Mouse (Mus musculus): ENCODE measurements around the gene 1700029P11Rik. TPM values are rescaled to one million over a fixed set of nuclear protein-coding genes. Genes with fewer than 3 reads are reported as not detected.
A peak's percentile ranks its signal among the peaks of the same experiment; 100 is the strongest.

1700029P11Rik gene
- polyA plus RNA-seq, 1 experiment from 2014 or later, result not detected

GRCm38 (mm10) chr15:81985267-81986161, 5.2 kb downstream of the 1700029P11Rik start:
- no peak for ATAC-seq (ENCODE audit: low read depth)
- no peaks in the 10 kb centered on the region for H3K36me3 ChIP-seq (ENCODE audit: control insufficient read depth, insufficient read depth)
- 60% methylated on average over 2 of the region's 2 CpGs for WGBS (ENCODE audit: insufficient replicate concordance)
- H3K4me2 ChIP-seq (ENCODE audit: low read depth, low read length), result no peak overlapping the region
- no peaks in the 10 kb centered on the region for H3K9me3 ChIP-seq (replicated peaks; ENCODE audit: control insufficient read depth, low read length)
- H3K9ac ChIP-seq (ENCODE audit: low read depth, low read length), result no peak overlapping the region
- H3K27ac ChIP-seq (ENCODE audit: low read length), result no peak overlapping the region
- no peaks in the 10 kb centered on the region for H3K27me3 ChIP-seq (ENCODE audit: control insufficient read depth, insufficient read depth, low read depth, low read length)
- peaks cover 14% of the 10 kb centered on the region for H3K4me1 ChIP-seq (ENCODE audit: control insufficient read depth, low read depth, low read length)
- H3K4me3 ChIP-seq (ENCODE audit: low read depth, low read length), result no peak overlapping the region

GRCm38 (mm10) chr15:81987646-81988045, 7.3 kb downstream of the 1700029P11Rik start, which contains the start of gene Xrcc6:
Xrcc6 (plus strand) TSS chr15:81987835.
- WGBS (ENCODE audit: insufficient replicate concordance), result 56% methylated on average over 3 of the region's 3 CpGs
- no peak within 1 kb of the TSS for H3K4me2 ChIP-seq (ENCODE audit: low read depth, low read length)
- H3K9ac ChIP-seq (ENCODE audit: low read depth, low read length), result no peak within 1 kb of the TSS
- no peaks in the 10 kb centered on the region for H3K27me3 ChIP-seq (ENCODE audit: control insufficient read depth, insufficient read depth, low read depth, low read length)
- no peaks in the 10 kb centered on the region for H3K36me3 ChIP-seq (ENCODE audit: control insufficient read depth, insufficient read depth)
- peaks cover 25% of the 10 kb centered on the region for H3K4me1 ChIP-seq (ENCODE audit: control insufficient read depth, low read depth, low read length)
- ATAC-seq (ENCODE audit: low read depth), result no peak
- H3K4me3 ChIP-seq (ENCODE audit: low read depth, low read length), result no peak within 1 kb of the TSS
- H3K9me3 ChIP-seq (replicated peaks; ENCODE audit: control insufficient read depth, low read length), result no peaks in the 10 kb centered on the region
- H3K27ac ChIP-seq (ENCODE audit: low read length), result no peak within 1 kb of the TSS

- H3K4me3 ChIP-seq (ENCODE audit: low read depth, low read length), result peak overlapping the region; percentile 44
- 54% methylated on average over 11 of the region's 11 CpGs for WGBS (ENCODE audit: insufficient replicate concordance)
- H3K4me2 ChIP-seq (ENCODE audit: low read depth, low read length), result peak overlapping the region; percentile 55
- H3K27ac ChIP-seq (ENCODE audit: low read length), result peak overlapping the region; percentile 79
- no peaks in the 10 kb centered on the region for H3K27me3 ChIP-seq (ENCODE audit: control insufficient read depth, insufficient read depth, low read depth, low read length)
- peaks cover 28% of the 10 kb centered on the region for H3K4me1 ChIP-seq (ENCODE audit: control insufficient read depth, low read depth, low read length)
- H3K9me3 ChIP-seq (replicated peaks; ENCODE audit: control insufficient read depth, low read length), result no peaks in the 10 kb centered on the region
- peak; percentile 42 for ATAC-seq (ENCODE audit: low read depth)
- no peaks in the 10 kb centered on the region for H3K36me3 ChIP-seq (ENCODE audit: control insufficient read depth, insufficient read depth)
- H3K9ac ChIP-seq (ENCODE audit: low read depth, low read length), result peak overlapping the region; percentile 46
These were observed 9.2 kb downstream of the 1700029P11Rik start for GRCm38 (mm10) chr15:81989371-81990062.

GRCm38 (mm10) chr15:81990549-81990948, 10.2 kb downstream of the 1700029P11Rik start:
- no peaks in the 10 kb centered on the region for H3K27me3 ChIP-seq (ENCODE audit: control insufficient read depth, insufficient read depth, low read depth, low read length)
- H3K36me3 ChIP-seq (ENCODE audit: control insufficient read depth, insufficient read depth), result no peaks in the 10 kb centered on the region
- ATAC-seq (ENCODE audit: low read depth), result peak; percentile 98
- no peaks in the 10 kb centered on the region for H3K9me3 ChIP-seq (replicated peaks; ENCODE audit: control insufficient read depth, low read length)
- WGBS (ENCODE audit: insufficient replicate concordance), result 16% methylated on average over 7 of the region's 7 CpGs
- H3K4me1 ChIP-seq (ENCODE audit: control insufficient read depth, low read depth, low read length), result peaks cover 28% of the 10 kb centered on the region
- H3K4me3 ChIP-seq (ENCODE audit: low read depth, low read length), result peak overlapping the region; percentile 44
- peak overlapping the region; percentile 46 for H3K9ac ChIP-seq (ENCODE audit: low read depth, low read length)
- peak overlapping the region; percentile 79 for H3K27ac ChIP-seq (ENCODE audit: low read length)
- peak overlapping the region; percentile 55 for H3K4me2 ChIP-seq (ENCODE audit: low read depth, low read length)

GRCm38 (mm10) chr15:81993992-81994391, 13.7 kb downstream of the 1700029P11Rik start:
- Histone ChIP-seq H3K9ac (ENCODE audit: low read depth, low read length) (no peak overlapping the region), H3K27ac (ENCODE audit: low read length) (no peak overlapping the region), H3K4me1 (ENCODE audit: control insufficient read depth, low read depth, low read length) (peaks cover 28% of the 10 kb centered on the region), H3K4me3 (ENCODE audit: low read depth, low read length) (no peak overlapping the region), H3K27me3 (ENCODE audit: control insufficient read depth, insufficient read depth, low read depth, low read length) (no peaks in the 10 kb centered on the region), H3K4me2 (ENCODE audit: low read depth, low read length) (no peak overlapping the region), H3K36me3 (ENCODE audit: control insufficient read depth, insufficient read depth) (peaks cover 4% of the 10 kb centered on the region; the same call in 1 of the 2 replicates), H3K9me3 (replicated peaks; ENCODE audit: control insufficient read depth, low read length) (no peaks in the 10 kb centered on the region)
- no peak for ATAC-seq (ENCODE audit: low read depth)
- WGBS (ENCODE audit: insufficient replicate concordance), result 76% methylated on average over 6 of the region's 6 CpGs

- H3K27me3 ChIP-seq (ENCODE audit: control insufficient read depth, insufficient read depth, low read depth, low read length), result no peaks in the 10 kb centered on the region
- WGBS (ENCODE audit: insufficient replicate concordance), result 30% methylated on average over 8 of the region's 8 CpGs
- no peaks in the 10 kb centered on the region for H3K36me3 ChIP-seq (ENCODE audit: control insufficient read depth, insufficient read depth)
These were observed 23.9 kb downstream of the 1700029P11Rik start for GRCm38 (mm10) chr15:82004257-82004656.

GRCm38 (mm10) chr15:82011947-82012346, 31.6 kb downstream of the 1700029P11Rik start:
- H3K36me3 ChIP-seq (ENCODE audit: control insufficient read depth, insufficient read depth), result no peaks in the 10 kb centered on the region
- H3K4me3 ChIP-seq (ENCODE audit: low read depth, low read length), result no peak overlapping the region
- no peaks in the 10 kb centered on the region for H3K27me3 ChIP-seq (ENCODE audit: control insufficient read depth, insufficient read depth, low read depth, low read length)
- H3K27ac ChIP-seq (ENCODE audit: low read length), result no peak overlapping the region
- no peak for ATAC-seq (ENCODE audit: low read depth)
- H3K4me1 ChIP-seq (ENCODE audit: control insufficient read depth, low read depth, low read length), result peaks cover 16% of the 10 kb centered on the region
- H3K9ac ChIP-seq (ENCODE audit: low read depth, low read length), result no peak overlapping the region
- H3K9me3 ChIP-seq (replicated peaks; ENCODE audit: control insufficient read depth, low read length), result no peaks in the 10 kb centered on the region
- no peak overlapping the region for H3K4me2 ChIP-seq (ENCODE audit: low read depth, low read length)
- WGBS (ENCODE audit: insufficient replicate concordance), result 67% methylated on average over 6 of the region's 6 CpGs

More at GRCm38 (mm10) chr15:82004257-82004656, 23.9 kb downstream of the 1700029P11Rik start:
- Histone ChIP-seq H3K4me1 (ENCODE audit: control insufficient read depth, low read depth, low read length) (peaks cover 11% of the 10 kb centered on the region), H3K9ac (ENCODE audit: low read depth, low read length) (no peak overlapping the region), H3K9me3 (replicated peaks; ENCODE audit: control insufficient read depth, low read length) (no peaks in the 10 kb centered on the region), H3K4me2 (ENCODE audit: low read depth, low read length) (no peak overlapping the region), H3K27ac (ENCODE audit: low read length) (no peak overlapping the region), H3K4me3 (ENCODE audit: low read depth, low read length) (no peak overlapping the region)
- ATAC-seq (ENCODE audit: low read depth), result peak; percentile 65

- peaks cover 23% of the 10 kb centered on the region for H3K4me1 ChIP-seq (ENCODE audit: control insufficient read depth, low read depth, low read length)
- H3K4me3 ChIP-seq (ENCODE audit: low read depth, low read length), result peak overlapping the region; percentile 78
- no peaks in the 10 kb centered on the region for H3K9me3 ChIP-seq (replicated peaks; ENCODE audit: control insufficient read depth, low read length)
- no peaks in the 10 kb centered on the region for H3K27me3 ChIP-seq (ENCODE audit: control insufficient read depth, insufficient read depth, low read depth, low read length)
- ATAC-seq (ENCODE audit: low read depth), result no peak
- H3K4me2 ChIP-seq (ENCODE audit: low read depth, low read length), result peak overlapping the region; percentile 97
- H3K9ac ChIP-seq (ENCODE audit: low read depth, low read length), result peak overlapping the region; percentile 83
- H3K36me3 ChIP-seq (ENCODE audit: control insufficient read depth, insufficient read depth), result peaks cover 6% of the 10 kb centered on the region; the same call in 1 of the 2 replicates
- 15% methylated on average over 9 of the region's 9 CpGs for WGBS (ENCODE audit: insufficient replicate concordance)
- peak overlapping the region; percentile 73 for H3K27ac ChIP-seq (ENCODE audit: low read length)
These were observed 34.5 kb downstream of the 1700029P11Rik start for GRCm38 (mm10) chr15:82014745-82015391.
